Mouse (Mus musculus) intestine, embryonic 16.5 days (tissue): Measurements from ENCODE around the gene Olfr747. TPM values are rescaled to one million over a fixed set of nuclear protein-coding genes. Genes with fewer than 3 reads are reported as not detected.
"Not testable (repeated sequence)": the region's sequence is repeated elsewhere in the genome, so short reads cannot be mapped to it uniquely, and the experiment has no call there.

Source experiments
- ATAC-seq: fragments of 200-750 bp; cut with Nextera tagmentation; 2 replicates; pipeline ENCODE4 v1.8.0; 2017; ENCODE audit warnings: moderate TSS enrichment, moderate library complexity
- H3K27ac ChIP-seq: fragments of 300-500 bp; sonication (generic); 2 replicates; pipeline ENCODE4 v1.5.1; 2014; ENCODE audit warnings: mild to moderate bottlenecking, low read length
- H3K27me3 ChIP-seq: fragments of 300-500 bp; sonication (generic); replicated peaks from 2 replicates; pipeline ENCODE4 v1.6.1; 2014; ENCODE audit warnings: low read length, control low read depth, mixed read lengths; ENCODE audit not compliant: control insufficient read depth, insufficient read depth
- H3K36me3 ChIP-seq: fragments of 300-500 bp; sonication (generic); 2 replicates; pipeline ENCODE4 v1.6.1; 2014; ENCODE audit warnings: low read length, control low read depth; ENCODE audit not compliant: control insufficient read depth, insufficient read depth
- H3K4me1 ChIP-seq: fragments of 300-500 bp; sonication (generic); 2 replicates; pipeline ENCODE4 v1.6.1; 2014; ENCODE audit warnings: low read length, control low read depth, mixed read lengths; ENCODE audit not compliant: control insufficient read depth, insufficient read depth
- H3K4me2 ChIP-seq: fragments of 300-500 bp; sonication (generic); 2 replicates; pipeline ENCODE4 v1.6.1; 2014; ENCODE audit warnings: low read depth, low read length, control low read depth
- H3K4me3 ChIP-seq: fragments of 300-500 bp; sonication (generic); 2 replicates; pipeline ENCODE4 v1.5.1; 2014; ENCODE audit warnings: mild to moderate bottlenecking, low read length
- H3K9ac ChIP-seq: fragments of 300-500 bp; sonication (generic); 2 replicates; pipeline ENCODE4 v1.6.1; 2014; ENCODE audit warnings: low read depth, low read length
- H3K9me3 ChIP-seq: fragments of 300-500 bp; sonication (generic); 2 replicates; pipeline ENCODE4 v1.6.1; 2016; ENCODE audit warnings: low read length, control low read depth; ENCODE audit not compliant: control insufficient read depth
- WGBS: fragments of 180-500 bp; shearing (Covaris S2); extraction: QIAGEN DNeasy Blood & Tissue Kit; methylation state at CpG from one replicate; pipeline ENCODE4 v1.1.7; 2014; 5-methylcytosine and 5-hydroxymethylcytosine counted together
- polyA plus RNA-seq: library from polyadenylated mRNA; unstranded; fragments of >200 nt; fragmentation: Nextera tagmentation; extraction: Ambion mirVana; gene quantifications from 2 replicates; pipeline ENCODE4 v1.2.1, GENCODE M21; 2015

The Olfr747 gene
- not detected in 2 replicates for polyA plus RNA-seq

DNA sequence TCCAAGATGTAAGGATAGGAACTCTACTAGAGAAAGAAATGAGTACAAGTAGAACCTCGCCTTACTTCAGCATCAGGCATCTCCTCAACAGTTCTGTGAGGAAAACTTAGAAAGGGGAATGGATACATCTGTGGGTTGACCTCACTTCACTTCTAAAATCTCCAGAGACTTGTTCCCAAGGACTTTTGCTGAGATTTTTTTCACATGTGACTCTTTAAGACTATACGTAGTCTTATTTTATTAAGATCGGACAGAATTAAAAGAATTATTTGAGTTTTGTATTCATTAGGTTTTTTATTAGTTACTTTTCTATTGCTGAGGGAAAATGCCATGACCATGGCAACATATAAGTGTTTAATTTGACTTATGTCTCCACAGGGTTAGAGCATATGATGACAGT lies at the start of gene Olfr747:
TSS of gene Olfr747 (minus strand) at position 101 of the 400 bp plus-strand sequence.
- Histone ChIP-seq H3K4me3 (no peak within 1 kb of the TSS), H3K9ac (no peak within 1 kb of the TSS), H3K9me3 (no peaks in the 10 kb centered on the region), H3K4me2 (no peak within 1 kb of the TSS), H3K4me1 (no peaks in the 10 kb centered on the region), H3K27me3 (no peaks in the 10 kb centered on the region), H3K27ac (no peak within 1 kb of the TSS), H3K36me3 (no peaks in the 10 kb centered on the region)
- 89% methylated on average over 3 of the region's 3 CpGs for WGBS
- ATAC-seq, result no peak

DNA sequence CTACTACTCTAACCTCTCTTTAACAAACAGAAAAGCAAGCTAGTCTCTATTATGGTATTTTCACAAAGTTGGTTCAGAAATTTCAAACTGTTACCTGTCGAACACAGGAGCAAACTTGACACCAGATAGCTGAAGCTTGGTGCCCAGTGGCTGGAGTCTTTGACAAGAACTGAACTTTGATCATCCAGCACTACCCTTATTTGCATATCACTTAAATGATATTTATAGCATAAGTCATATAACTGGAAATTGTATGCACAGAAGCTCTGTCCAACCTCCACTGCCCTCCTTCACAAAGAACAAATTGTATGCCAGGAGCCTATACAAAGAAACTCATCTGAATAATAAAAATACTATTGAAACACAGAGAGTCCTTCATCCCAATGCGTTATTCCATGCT lies 48.6 kb upstream of the Olfr747 start:
- no peaks in the 10 kb centered on the region for H3K36me3 ChIP-seq
- no peak overlapping the region for H3K4me3 ChIP-seq
- peak; percentile 50; the same call in 1 of the 2 replicates for ATAC-seq
- H3K27ac ChIP-seq, result no peak overlapping the region
- H3K27me3 ChIP-seq, result no peaks in the 10 kb centered on the region
- H3K9ac ChIP-seq, result no peak overlapping the region
- WGBS, result 57% methylated on average over 2 of the region's 2 CpGs
- H3K4me1 ChIP-seq, result no peaks in the 10 kb centered on the region
- no peak overlapping the region for H3K4me2 ChIP-seq
- no peaks in the 10 kb centered on the region for H3K9me3 ChIP-seq

DNA sequence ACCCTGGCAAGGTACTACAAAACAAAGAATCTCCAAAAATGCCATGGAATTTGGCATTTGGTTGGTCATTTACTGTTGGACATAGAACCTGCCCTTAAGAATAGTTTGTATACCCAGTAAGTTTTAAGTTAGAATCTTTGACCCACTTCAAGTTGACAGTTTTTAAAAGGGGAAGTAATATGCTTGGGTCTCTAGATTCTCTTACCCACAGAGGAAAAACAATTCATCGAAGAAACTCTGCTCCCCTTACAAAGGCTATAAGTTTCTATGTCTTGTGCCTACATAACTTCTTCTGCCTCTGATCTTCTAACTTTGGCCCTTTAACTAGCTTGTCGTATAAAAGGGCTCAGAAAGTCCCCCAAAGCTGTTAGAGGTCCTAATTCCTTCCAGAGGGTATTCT lies 47.3 kb upstream of the Olfr747 start:
- H3K36me3 ChIP-seq, result no peaks in the 10 kb centered on the region
- WGBS, result 65% methylated on average over 2 of the region's 2 CpGs
- ATAC-seq, result no peak
- H3K4me2 ChIP-seq, result no peak overlapping the region
- no peak overlapping the region for H3K27ac ChIP-seq
- no peaks in the 10 kb centered on the region for H3K9me3 ChIP-seq
- no peaks in the 10 kb centered on the region for H3K27me3 ChIP-seq
- H3K4me3 ChIP-seq, result no peak overlapping the region
- no peaks in the 10 kb centered on the region for H3K4me1 ChIP-seq
- H3K9ac ChIP-seq, result no peak overlapping the region

DNA sequence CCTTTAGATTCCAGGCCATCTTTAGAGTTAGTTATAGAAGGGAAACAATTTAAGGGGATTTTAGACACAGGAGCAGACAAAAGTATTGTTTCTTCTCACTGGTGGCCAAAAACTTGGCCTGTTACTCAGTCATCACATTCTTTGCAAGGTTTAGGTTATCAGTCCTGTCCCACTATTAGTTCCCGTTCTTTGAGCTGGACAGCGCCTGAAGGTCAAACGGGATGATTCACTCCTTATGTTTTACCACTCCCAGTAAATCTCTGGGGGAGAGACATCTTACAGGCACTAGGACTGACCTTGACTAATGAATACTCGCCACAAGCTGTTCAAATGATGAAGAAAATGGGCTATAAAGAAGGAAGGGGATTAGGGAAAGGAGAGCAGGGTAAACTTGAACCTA lies 29.4 kb upstream of the Olfr747 start:
- H3K9ac ChIP-seq, ATAC-seq, H3K4me3 ChIP-seq, H3K27me3 ChIP-seq, H3K4me2 ChIP-seq, H3K36me3 ChIP-seq, H3K27ac ChIP-seq, H3K4me1 ChIP-seq, H3K9me3 ChIP-seq: not testable (repeated sequence)
- WGBS, result 81% methylated on average over 3 of the region's 4 CpGs

DNA sequence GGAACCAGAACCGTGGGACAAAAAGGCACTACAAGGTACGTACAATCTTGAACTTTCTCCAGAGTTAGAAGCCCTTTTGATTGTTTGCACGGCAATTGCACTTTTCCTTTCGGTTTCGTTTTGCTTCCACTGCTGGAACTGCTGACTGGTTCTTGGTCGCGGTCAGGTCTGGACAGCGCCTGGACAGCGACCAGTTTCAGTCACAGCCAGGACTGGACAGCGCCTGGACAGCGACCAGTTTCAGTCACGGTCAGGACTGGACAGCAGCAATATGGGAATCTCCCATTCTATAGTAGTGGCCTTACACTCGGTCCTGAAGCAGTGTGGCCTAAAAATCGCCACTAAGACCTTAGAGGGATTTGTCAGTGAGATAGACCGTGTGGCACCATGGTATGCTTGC lies 26.9 kb upstream of the Olfr747 start:
- WGBS, result 90% methylated on average over 15 of the region's 15 CpGs
- ATAC-seq, result not testable (repeated sequence)

DNA sequence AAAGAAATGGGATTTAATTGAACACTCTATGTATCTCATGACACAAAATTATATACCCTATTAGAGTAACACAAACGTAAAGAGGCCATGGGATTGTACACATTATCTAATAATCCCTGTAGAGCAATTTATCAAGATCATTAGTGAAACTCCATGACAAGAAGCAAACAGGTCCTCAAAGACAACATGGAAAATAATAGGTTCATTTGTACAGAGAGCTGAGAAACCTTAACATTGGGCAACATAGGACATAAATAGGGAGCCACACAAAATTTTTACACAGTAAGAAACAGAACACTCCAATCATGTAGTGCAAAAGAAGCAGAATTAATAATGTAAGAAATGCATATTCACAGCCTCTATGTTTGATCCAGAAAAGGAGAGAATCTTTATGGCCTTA lies 14.1 kb upstream of the Olfr747 start, which contains the start of gene Olfr748:
TSS of gene Olfr748 (plus strand) at position 301 of the 400 bp plus-strand sequence.
- Histone ChIP-seq H3K36me3 (no peaks in the 10 kb centered on the region), H3K9ac (no peak within 1 kb of the TSS), H3K9me3 (no peaks in the 10 kb centered on the region), H3K4me3 (no peak within 1 kb of the TSS), H3K27ac (no peak within 1 kb of the TSS), H3K4me1 (no peaks in the 10 kb centered on the region), H3K27me3 (no peaks in the 10 kb centered on the region), H3K4me2 (no peak within 1 kb of the TSS)
- WGBS, result 72% methylated on average over 1 of the region's 1 CpGs
- no peak for ATAC-seq

More for the DNA sequence above, 26.9 kb upstream of the Olfr747 start:
- H3K4me2 ChIP-seq, H3K4me1 ChIP-seq, H3K36me3 ChIP-seq, H3K9me3 ChIP-seq, H3K9ac ChIP-seq, H3K27ac ChIP-seq, H3K27me3 ChIP-seq, H3K4me3 ChIP-seq: not testable (repeated sequence)

DNA sequence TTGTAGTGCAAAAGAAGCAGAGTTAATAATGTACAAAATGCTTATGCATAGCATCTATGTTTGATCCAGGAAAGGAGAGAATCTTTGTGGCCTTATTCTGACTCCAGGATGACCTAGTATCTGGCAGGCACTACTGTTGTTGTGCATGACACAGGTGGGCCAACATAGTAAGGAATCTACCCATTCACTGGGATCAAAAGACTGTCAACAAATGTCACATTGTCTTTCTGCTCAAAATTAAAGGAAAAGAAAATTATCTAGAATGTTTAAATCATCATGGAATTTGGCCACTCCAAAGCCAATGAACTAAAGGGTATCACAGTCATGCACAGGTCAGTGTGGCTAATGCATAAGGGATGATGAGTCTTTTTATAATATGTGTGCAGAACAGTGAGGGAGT lies 46.2 kb downstream of the Olfr747 start, which contains the start of gene Olfr746:
TSS of gene Olfr746 (plus strand) at position 301 of the 400 bp plus-strand sequence.
- no peak within 1 kb of the TSS for H3K27ac ChIP-seq
- H3K27me3 ChIP-seq, result no peaks in the 10 kb centered on the region

DNA sequence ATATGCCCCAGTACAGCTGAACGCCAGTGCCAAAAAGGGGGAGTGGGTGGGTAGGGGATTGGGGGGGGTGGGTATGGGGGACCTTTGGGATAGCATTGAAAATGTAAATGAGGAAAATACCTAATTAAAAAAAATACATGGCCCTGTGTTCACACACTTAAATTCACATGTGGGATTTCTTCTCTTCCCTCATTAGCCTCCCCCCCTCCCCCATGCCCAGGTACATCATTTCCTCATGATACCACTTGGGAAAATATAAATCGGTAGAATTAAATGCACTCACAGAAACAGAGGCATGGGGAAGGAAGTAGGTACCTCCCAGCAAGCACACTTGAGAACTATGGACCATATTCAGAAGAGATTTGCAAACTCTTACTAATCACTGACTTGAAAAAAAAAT lies 53.9 kb downstream of the Olfr747 start, which contains the start of gene Olfr745:
TSS of gene Olfr745 (plus strand) at position 301 of the 400 bp plus-strand sequence.
- Histone ChIP-seq H3K9me3 (no peaks in the 10 kb centered on the region), H3K27me3 (no peaks in the 10 kb centered on the region), H3K4me2 (no peak within 1 kb of the TSS), H3K4me3 (no peak within 1 kb of the TSS), H3K36me3 (no peaks in the 10 kb centered on the region), H3K9ac (no peak within 1 kb of the TSS), H3K27ac (no peak within 1 kb of the TSS), H3K4me1 (no peaks in the 10 kb centered on the region)
- 91% methylated on average over 2 of the region's 2 CpGs for WGBS
- ATAC-seq, result no peak

More for the DNA sequence above, 46.2 kb downstream of the Olfr747 start, which contains the start of gene Olfr746:
- Histone ChIP-seq H3K9me3 (no peaks in the 10 kb centered on the region), H3K4me1 (no peaks in the 10 kb centered on the region), H3K4me2 (no peak within 1 kb of the TSS), H3K4me3 (no peak within 1 kb of the TSS), H3K36me3 (no peaks in the 10 kb centered on the region), H3K9ac (no peak within 1 kb of the TSS)
- ATAC-seq, result no peak
